Mouse (Mus musculus) lung, adult 2 months (tissue): Measurements from ENCODE around the gene Rock2.

Experiments
- CTCF ChIP-seq: fragments of 200-500 bp; IDR thresholded peaks from 2 replicates; pipeline ENCODE4 v1.5.1; 2011; ENCODE audit warnings: mild to moderate bottlenecking, low read length, control low read depth; ENCODE audit not compliant: insufficient read depth
- POLR2A ChIP-seq: fragments of 200-500 bp; IDR thresholded peaks from 2 replicates; pipeline ENCODE4 v1.6.1; 2011; ENCODE audit warnings: low read depth, mild to moderate bottlenecking, control low read depth, low read length, borderline replicate concordance; ENCODE audit errors: extremely low read depth

GRCm38 (mm10) chr12:16877679-16878078 lies 17.0 kb upstream of the Rock2 start:
- no peak for TF ChIP-seq CTCF
- no peak for TF ChIP-seq POLR2A
